Mouse (Mus musculus) megakaryocyte, embryonic 14.5 days (primary cell): Measurements from ENCODE around the gene Rrp1. TPM values are rescaled to one million over a fixed set of nuclear protein-coding genes. Genes with fewer than 3 reads are reported as not detected.

Experiments used
- H3K27me3 ChIP-seq: replicated peaks from 2 replicates; pipeline ENCODE3; 2012; ENCODE audit warnings: inconsistent platforms
- H3K36me3 ChIP-seq: replicated peaks from 2 replicates; pipeline ENCODE3; 2012; ENCODE audit warnings: low read length, inconsistent platforms, mixed read lengths
- H3K4me1 ChIP-seq: 2 replicates; pipeline ENCODE4 v1.6.1; 2012; ENCODE audit warnings: inconsistent platforms
- H3K4me3 ChIP-seq: replicated peaks from 2 replicates; pipeline ENCODE3; 2012; ENCODE audit warnings: moderate library complexity, mild to moderate bottlenecking, inconsistent platforms
- H3K9me3 ChIP-seq: 2 replicates; pipeline ENCODE4 v1.6.1; 2012; ENCODE audit warnings: inconsistent platforms
- FLI1 ChIP-seq: IDR thresholded peaks from 2 replicates; pipeline ENCODE4 v1.6.1; 2012; ENCODE audit warnings: low read length, inconsistent platforms, mixed read lengths
- GATA1 ChIP-seq: IDR thresholded peaks from 3 replicates; pipeline ENCODE4 v1.6.1; 2012; ENCODE audit warnings: mixed read lengths, low read length, inconsistent platforms, borderline replicate concordance
- polyA plus RNA-seq: library from polyadenylated mRNA; stranded (reverse); fragments of >175 nt; gene quantifications from 2 replicates; pipeline ENCODE4 v1.2.3, GENCODE M21; 2012; ENCODE audit warnings: low replicate concordance; ENCODE audit not compliant: insufficient read depth

Rrp1 gene
- polyA plus RNA-seq, 1 experiment: 210 TPM

DNA sequence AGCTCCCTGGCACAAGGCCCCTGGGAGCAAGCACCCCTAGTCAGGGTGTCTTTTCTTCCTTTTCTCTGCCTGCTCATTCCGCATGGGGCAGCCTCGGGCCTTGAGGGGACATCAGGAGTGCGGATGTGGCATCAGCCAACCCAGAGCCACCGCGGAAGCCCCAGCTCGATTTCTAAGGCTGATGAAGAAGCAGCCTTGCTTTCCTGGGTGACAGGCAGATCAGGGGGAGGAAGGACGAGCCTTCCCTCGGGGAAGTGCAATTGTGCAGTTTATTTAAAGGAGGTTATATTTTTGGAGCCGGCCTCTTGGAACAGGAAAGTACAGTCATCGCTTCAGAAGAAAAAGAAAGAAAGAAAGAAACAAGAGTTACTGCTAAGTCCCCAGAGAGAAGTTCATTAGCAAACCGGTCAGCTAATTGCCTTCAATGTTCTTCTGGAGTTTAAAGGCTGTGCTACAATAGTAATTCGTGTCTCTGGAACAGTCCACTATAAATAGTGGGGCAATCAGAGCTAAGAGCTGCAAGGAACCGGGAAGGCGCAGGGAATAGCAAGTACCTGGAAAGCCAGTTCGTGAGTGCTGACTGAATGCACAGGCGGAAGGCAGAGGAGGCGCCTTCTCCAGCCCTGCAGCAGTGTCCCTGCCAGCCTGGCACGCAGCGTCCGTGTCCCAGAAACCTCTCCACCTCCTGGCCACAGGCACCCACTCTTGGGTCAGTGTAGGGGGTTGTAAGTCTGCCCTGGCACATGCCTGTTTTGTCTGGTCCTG, 24.4 kb downstream of the Rrp1 start:
- TF ChIP-seq GATA1: no peak
- no peak for TF ChIP-seq FLI1
- peaks cover 2% of the 10 kb centered on the region for H3K27me3 ChIP-seq
- H3K4me3 ChIP-seq: peak overlapping the region; percentile 88
- peaks cover 10% of the 10 kb centered on the region for H3K36me3 ChIP-seq
- no peaks in the 10 kb centered on the region for H3K9me3 ChIP-seq
- peaks cover 87% of the 10 kb centered on the region for H3K4me1 ChIP-seq

DNA sequence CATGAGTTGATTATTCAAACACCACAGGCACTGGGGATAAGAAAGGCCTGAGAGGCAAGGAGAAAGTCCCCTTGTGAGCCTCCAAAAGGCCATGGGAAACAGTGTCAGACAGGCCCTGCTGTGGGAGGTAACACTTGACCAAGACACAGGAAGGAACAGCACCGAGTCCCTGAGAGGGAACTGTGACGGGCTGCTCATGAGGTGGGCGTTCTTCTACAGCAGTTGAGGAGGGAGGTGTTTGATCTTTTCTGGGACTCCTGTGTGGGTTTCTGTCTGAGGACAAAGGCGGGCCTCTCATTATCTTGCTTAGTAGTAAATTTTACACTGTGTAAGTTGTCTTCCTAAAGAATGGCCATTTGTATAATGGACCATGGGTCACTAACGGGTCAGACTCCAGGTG, 27.3 kb downstream of the Rrp1 start:
- Histone ChIP-seq H3K27me3 (peaks cover 2% of the 10 kb centered on the region), H3K4me1 (peaks cover 68% of the 10 kb centered on the region), H3K36me3 (peaks cover 13% of the 10 kb centered on the region), H3K4me3 (peak overlapping the region; percentile 42), H3K9me3 (no peaks in the 10 kb centered on the region)
- TF ChIP-seq GATA1 (no peak), FLI1 (no peak)

DNA sequence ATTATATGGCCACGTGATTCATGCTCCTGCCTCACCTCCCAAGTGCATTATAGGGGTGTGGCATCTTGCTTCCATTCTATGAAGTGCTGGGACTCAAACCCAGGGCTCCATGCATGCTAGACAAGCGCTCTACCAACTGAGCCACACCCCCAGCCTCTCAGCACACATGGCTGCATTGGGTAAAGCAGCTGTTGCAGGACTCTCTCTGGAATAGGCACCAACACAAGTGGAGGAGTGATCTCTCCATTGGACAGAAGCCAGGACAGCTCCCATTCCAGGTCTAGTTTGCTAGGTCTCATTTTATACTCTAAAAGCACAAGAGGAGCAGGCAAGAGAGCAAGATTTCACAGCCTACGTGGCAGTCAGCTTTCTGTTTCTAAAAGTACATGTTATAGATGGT, 29.3 kb downstream of the Rrp1 start:
- peaks cover 21% of the 10 kb centered on the region for H3K36me3 ChIP-seq
- H3K4me1 ChIP-seq: peaks cover 57% of the 10 kb centered on the region
- H3K4me3 ChIP-seq: no peak overlapping the region
- TF ChIP-seq FLI1 (no peak), GATA1 (no peak)
- peaks cover 3% of the 10 kb centered on the region for H3K9me3 ChIP-seq
- no peaks in the 10 kb centered on the region for H3K27me3 ChIP-seq

DNA sequence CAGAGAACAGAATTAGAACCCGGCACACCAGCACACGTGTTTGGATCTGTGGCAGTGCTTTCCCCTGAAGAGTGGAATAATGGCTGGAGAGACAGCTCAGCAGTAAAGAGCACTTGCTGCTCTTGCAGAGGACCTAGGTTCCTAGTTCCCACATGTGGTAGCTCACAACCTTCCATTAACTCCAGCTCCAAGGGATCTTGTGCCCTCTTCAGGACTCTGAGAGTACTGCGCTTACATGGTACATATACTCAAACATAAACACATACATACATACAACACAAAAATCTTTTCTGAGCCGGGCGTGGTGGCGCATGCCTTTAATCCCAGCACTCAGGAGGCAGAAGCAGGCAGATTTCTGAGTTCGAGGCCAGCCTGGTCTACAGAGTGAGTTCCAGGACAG, 34.3 kb downstream of the Rrp1 start:
- TF ChIP-seq FLI1: no peak
- no peak for TF ChIP-seq GATA1
- no peak overlapping the region for H3K4me3 ChIP-seq
- H3K4me1 ChIP-seq: peaks cover 36% of the 10 kb centered on the region
- peaks cover 23% of the 10 kb centered on the region for H3K9me3 ChIP-seq
- H3K27me3 ChIP-seq: peaks cover 6% of the 10 kb centered on the region
- peaks cover 37% of the 10 kb centered on the region for H3K36me3 ChIP-seq

DNA sequence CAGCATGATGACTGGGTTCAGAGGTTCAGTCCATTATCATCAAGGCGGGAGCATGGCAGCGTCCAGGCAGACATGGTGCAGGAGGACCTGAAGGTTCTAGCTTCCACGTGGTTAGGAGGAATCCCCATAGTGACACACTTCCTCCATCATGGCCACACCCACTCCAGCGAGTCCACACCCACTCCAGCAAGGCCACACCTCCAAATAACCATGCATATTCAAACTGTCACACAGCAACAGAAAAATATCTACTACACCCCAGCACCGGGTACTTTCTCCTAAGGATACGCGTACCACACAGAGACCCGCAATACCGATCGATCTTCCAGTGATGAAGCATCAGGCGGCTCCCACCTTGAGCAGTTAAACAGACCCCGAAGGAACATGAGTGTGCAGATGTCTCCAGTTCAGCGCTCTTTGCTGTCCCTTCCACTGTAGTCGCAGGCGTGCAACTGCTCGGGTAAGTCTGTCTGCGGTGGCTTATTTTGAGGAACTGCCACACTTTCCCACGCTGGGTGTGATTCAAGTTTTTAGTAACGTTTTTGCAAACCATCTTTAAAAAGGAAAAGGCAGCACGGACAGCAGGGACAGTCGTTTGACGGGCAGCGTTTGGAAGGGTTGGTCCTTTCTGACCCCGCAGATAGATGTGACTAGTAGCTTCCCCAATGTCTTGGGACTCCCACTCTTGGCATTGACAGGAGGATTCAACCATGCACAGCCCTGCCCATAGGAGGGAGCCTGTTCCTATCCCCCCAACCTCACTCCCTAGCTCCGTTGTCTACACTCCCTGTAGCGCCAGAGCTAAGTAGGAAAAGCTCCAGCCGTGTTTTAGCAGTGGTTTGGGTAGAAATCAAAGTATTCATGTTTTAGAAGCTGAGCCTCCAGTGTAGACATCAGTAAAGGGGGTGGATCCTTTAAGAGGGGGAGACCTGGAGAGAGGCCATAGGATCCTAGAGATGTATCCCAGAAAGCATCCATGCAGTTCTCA, 39.9 kb downstream of the Rrp1 start:
- TF ChIP-seq FLI1: no peak
- TF ChIP-seq GATA1: no peak
- Histone ChIP-seq H3K36me3 (peaks cover 20% of the 10 kb centered on the region), H3K27me3 (peaks cover 6% of the 10 kb centered on the region), H3K4me1 (peaks cover 69% of the 10 kb centered on the region), H3K4me3 (peak overlapping the region; percentile 89), H3K9me3 (peaks cover 22% of the 10 kb centered on the region)

DNA sequence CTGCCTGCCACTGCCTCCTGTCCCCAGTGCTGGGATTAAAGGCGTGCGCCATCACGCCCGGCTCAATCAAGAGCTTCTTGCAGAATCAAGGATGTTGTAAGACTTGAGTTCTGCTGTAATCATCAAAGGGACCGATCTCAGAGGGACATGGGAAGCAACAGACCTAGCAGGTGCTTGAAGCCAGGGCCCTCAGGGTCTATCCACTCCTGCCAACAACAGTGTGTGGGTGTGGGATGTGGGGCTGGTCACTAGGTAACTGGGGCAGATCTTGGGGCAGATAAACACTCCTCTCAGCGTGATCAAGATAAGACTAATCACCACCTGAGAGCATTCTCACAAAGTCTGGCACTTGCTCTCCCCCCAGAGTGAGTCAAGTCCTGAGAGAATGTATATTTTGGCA, 41.1 kb downstream of the Rrp1 start:
- Histone ChIP-seq H3K36me3 (peaks cover 19% of the 10 kb centered on the region), H3K27me3 (peaks cover 6% of the 10 kb centered on the region), H3K4me3 (no peak overlapping the region), H3K9me3 (peaks cover 22% of the 10 kb centered on the region), H3K4me1 (peaks cover 71% of the 10 kb centered on the region)
- no peak for TF ChIP-seq FLI1
- no peak for TF ChIP-seq GATA1

DNA sequence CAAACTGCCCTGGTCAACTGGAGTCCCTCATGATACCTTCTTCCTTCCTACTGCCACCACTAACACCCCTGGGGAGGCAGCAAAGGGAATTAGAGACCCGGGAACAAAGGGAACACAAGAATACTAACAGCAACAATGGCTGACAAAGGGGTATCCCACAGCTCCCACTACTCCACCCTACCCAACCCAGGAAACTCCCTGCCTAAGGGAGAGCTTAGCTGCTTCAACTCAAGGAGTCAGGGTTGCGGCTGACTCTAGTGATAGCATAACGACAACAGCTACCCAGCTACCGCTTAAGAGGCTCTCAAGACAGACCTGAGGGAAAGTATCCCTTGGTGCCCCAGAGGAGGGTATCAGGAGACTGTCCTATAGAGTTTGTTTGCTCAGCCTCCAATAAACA, 45.3 kb downstream of the Rrp1 start:
- peak overlapping the region; percentile 78 for H3K4me3 ChIP-seq

DNA sequence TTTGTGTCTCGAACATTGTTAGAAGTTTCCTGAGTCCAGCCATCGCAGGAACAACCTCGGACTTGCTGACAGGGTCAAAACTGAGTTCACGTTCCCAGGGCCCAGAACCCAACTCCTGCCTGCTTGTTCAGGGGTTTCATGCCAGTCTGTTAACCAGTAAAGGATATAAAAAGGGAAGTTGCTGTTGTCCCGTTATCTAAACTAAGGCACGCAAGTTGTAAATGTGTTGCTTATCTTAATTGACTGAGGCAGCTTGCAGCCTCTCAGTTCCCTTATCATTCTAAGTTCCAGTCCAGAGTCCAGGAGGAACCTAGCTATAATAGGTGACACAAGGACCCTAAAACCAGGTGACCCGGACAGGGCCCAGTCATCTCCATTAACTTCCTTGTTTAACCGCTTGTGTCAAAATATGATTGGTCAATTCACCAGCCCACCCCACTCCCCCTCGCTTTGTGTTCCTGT, 46.0 kb downstream of the Rrp1 start:
- Histone ChIP-seq H3K27me3 (no peaks in the 10 kb centered on the region), H3K4me3 (peak overlapping the region; percentile 78), H3K9me3 (peaks cover 12% of the 10 kb centered on the region; the same call in 1 of the 2 replicates), H3K36me3 (no peaks in the 10 kb centered on the region), H3K4me1 (peaks cover 88% of the 10 kb centered on the region)
- TF ChIP-seq FLI1 (no peak), GATA1 (no peak)

More for the DNA sequence above, 45.3 kb downstream of the Rrp1 start:
- peaks cover 88% of the 10 kb centered on the region for H3K4me1 ChIP-seq
- TF ChIP-seq GATA1 (no peak), FLI1 (no peak)
- H3K27me3 ChIP-seq: no peaks in the 10 kb centered on the region
- peaks cover 12% of the 10 kb centered on the region; the same call in 1 of the 2 replicates for H3K9me3 ChIP-seq
- no peaks in the 10 kb centered on the region for H3K36me3 ChIP-seq

DNA sequence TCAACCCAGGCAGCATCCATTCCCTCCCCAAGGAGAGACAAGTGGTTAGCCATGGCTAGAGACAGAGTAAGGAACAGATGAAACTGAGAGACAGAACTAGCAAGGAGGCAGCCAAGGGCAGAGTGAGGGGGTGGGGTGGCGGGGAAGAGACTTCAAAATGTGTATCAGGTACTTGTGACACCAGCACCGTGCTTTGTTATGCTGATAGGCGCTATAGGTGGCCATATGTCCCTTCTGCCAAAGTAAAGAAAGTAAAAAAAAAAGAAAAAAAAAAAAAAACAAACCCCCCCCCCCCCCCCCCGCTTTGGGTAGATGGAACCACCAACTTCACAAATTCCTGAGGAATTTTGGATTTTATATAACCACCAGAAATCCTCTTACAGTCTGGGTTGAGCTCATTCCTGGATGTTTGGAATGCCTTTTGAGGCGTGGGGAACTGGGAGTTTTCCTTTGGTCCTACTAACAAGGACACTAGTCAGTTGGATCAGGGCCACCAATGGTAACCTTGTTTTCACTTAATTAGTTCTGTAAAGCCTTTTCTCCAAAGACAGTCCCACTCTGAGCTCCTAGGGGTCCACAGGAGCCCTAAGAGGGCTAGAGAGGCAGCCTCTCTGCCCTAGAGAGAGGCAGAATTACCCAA, 46.5 kb downstream of the Rrp1 start:
- H3K36me3 ChIP-seq: no peaks in the 10 kb centered on the region
- TF ChIP-seq GATA1 (no peak), FLI1 (no peak)
- H3K4me3 ChIP-seq: peak overlapping the region; percentile 78
- H3K9me3 ChIP-seq: peaks cover 12% of the 10 kb centered on the region; the same call in 1 of the 2 replicates
- H3K4me1 ChIP-seq: peaks cover 88% of the 10 kb centered on the region
- H3K27me3 ChIP-seq: no peaks in the 10 kb centered on the region
